Mouse (Mus musculus): ENCODE results near the gene Mamstr. TPM values are rescaled to one million over a fixed set of nuclear protein-coding genes. Genes with fewer than 3 reads are reported as not detected.

The Mamstr gene
- total RNA-seq, 2 experiments from 2014 or later = 105 to 131 TPM

DNA sequence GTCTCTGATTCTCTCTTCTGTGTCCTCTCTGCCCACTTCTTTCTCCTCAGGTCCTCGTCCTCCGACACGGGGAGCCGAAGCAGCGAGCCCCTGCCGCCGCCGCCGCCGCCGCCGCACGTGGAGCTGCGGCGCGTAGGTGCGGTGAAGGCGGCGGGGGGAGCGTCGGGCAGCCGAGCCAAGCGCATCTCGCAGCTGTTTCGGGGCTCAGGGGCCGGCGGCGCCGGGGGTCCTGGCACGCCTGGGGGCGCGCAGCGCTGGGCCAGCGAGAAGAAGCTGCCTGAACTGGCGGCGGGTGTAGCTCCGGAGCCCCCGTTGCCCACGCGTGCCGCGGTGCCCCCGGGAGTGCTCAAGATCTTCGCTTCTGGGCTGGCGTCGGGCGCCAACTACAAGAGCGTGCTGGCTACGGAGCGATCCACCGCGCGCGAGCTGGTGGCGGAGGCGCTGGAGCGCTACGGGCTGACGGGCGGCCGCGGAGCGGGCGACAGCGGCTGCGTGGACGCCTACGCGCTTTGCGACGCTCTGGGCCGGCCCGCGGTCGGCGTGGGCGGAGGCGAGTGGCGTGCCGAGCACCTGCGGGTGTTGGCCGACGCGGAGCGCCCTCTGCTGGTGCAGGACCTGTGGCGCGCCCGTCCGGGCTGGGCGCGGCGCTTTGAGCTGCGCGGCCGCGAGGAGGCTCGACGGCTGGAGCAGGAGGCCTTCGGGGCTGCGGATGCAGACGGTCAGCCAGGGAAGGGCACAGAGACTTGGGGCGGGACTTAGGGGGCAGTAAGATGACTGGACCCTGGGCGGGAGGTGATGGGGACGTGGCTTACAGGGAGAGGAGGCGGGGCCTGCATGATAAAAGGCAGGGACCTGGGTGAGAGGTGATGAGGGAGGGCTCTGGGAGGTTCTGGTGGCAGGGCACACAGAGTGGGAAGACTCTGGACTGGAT lies 11.1 kb upstream of the Mamstr start:
- peak; percentile 96 for DNase-seq

DNA sequence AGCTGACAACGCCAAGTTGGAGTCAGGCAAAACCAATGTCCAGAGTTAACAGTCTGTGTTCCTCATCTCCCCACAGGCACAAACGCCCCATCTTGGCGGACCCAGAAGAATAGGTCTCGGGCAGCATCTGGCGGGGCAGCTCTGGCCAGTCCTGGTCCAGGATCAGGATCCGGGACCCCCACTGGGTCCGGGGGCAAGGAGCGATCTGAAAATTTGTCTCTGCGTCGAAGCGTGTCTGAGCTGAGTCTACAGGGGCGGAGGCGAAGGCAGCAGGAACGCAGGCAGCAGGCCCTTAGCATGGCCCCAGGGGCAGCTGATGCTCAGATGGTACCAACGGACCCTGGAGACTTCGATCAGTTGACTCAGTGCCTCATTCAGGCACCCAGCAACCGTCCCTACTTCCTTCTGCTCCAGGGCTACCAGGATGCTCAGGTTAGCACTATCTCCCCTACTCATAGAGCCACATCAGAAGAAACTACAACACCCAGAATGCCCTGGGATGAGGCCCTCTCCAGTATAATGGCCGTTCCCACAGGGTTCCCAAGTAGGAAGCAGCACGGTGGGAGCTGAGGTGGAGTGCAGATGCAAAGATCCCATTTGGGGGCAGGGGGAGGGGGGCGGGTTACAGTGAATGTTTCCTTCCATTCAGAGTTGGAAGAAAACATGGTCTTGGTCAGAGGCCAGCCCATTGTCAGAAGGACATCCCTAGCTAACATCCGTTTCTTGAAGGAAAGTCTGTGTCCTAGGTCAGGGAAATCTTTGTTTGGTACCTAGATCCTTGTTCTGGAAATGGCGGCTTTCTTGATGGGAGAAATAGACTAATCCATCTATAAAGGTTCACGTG lies 9.5 kb upstream of the Mamstr start:
- no peak for DNase-seq

DNA sequence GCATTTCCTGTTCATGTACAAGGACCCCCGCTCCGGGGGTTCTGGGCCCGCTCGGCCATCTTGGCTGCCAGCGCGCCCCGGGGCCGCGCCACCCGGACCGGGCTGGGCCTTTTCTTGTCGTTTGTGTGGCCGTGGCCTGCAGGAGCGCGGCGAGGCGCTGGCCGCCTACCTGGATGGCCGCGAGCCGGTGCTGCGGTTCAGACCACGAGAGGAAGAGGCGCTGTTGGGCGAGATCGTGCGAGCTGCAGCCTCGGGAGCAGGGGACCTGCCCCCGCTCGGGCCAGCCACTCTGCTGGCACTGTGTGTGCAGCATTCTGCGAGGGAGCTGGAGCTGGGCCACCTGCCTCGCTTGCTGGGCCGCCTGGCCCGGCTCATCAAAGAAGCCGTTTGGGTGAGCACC lies 7.3 kb upstream of the Mamstr start:
- no peak for DNase-seq

DNA sequence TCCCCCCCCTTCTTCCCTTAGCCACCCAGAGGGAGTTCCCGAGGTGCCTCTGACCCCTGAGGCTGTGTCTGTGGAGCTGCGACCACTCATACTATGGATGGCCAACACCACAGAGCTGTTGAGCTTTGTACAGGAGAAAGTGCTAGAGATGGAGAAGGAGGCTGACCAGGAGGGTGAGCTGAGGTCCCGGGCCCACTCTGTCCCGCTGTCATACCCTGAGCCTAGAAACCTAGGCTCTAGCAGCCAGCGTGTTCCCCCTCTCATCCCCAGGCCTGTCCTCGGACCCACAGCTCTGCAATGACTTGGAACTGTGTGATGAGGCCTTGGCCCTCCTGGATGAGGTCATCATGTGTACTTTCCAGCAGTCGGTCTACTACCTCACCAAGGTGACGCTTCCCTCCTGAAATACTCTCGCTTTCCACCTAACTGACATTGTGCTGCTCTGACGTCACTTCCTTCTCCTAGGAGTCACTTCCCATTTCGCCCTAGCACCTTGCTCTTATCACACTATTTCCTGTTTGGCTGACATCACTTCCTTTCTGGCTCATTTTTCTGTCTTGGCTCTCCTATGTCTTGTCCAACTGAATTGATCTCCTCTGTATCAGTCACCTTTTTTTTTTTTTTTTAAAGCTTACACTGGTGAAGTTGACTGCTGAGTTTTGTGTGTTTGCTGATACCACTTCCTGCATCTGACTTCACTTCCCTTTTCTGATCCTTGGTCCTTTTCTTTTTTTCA lies 4.7 kb upstream of the Mamstr start:
- DNase-seq = no peak

DNA sequence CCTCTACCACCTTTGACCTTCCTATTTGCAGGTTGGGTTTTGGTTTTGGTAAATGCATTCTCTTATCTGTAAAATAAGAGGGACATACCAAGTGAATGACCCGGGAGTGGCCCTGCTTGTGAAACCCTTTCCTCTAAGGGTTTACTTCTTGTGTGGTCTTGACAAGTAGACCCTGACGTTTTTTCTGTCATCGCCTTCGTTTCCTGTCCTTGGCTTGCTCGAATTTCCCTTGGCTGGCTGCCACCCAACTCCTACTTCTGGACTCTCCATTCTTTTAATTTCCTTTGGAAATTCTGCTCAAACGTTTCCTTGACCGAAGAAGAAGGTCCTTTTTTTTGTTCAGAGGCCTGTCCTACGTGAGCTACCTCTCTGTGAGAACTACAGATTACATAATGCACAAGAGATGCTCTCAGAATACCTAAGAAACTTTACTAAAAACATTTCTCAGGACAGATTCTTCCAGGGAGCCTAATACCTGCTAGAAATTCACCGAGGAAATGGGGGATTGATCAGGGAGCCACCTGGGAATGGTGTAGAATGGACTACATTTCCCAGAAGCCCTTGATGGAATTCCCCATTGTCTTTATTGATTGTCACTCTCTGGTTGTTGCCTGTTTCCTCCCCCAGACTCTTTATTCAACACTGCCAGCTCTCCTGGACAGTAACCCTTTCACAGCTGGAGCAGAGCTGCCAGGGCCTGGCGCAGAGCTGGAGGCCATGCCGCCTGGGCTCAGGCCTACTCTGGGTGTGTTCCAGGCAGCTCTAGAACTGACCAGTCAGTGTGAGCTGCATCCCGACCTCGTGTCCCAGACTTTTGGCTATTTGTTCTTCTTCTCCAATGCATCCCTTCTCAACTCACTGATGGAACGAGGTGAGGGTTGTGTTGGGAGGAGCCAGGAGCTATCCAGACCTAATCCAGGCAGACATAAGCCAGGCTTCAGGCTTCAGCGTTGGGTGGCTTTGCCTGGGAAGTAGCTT lies 3.8 kb upstream of the Mamstr start:
- no peak for DNase-seq

DNA sequence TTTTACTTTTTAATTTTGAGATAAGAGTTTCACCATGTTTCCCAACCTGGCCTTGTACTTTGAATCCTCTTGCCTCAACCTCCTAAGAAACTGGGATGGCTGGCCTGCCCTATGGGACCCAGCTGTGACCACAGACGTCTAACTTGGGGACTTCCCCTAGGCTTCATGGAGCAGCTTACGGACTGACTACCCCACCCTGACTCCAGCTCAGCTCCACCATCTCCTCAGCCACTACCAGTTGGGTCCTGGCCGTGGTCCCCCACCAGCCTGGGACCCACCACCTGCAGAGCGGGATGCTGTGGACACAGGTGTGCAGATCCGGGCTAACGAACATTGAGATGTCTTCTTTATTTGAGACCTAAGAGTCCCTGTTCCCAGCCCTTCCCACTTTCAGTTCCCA lies 2.1 kb upstream of the Mamstr start:
- DNase-seq = no peak

DNA sequence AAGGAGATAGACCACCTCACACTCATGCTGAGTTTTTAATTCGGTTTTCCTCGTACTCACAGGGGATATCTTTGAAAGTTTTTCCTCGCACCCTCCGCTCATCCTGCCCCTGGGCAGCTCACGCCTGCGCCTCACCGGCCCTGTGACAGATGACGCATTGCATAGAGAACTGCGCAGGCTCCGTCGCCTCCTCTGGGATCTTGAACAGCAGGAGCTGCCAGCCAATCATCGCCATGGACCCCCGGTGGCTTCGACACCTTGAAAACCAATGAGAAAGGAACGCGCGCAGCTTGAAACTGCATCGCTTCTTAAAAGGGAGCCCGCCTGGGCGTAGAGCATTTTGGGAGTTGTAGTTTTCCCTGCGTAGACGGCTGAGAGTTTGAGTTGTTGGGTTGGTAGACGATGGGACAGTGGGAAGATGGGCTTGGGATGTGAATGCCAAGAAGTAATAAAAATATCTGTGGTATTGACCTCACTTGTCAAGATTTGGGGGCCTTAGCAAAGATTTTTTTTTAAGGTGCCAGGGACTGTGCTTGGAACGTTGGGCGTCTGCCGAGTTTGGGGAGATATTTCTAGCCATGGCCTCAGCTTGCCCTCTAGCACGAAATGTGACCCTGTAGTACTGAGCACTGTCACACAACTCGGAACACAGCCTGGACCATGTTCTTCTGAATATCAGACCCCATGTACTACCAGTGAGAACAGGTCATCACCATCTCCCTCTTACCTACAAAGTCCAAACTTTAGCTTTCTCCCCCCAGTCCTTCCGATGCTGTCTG lies 965 bp upstream of the Mamstr start:
- peak; percentile 91 for DNase-seq

DNA sequence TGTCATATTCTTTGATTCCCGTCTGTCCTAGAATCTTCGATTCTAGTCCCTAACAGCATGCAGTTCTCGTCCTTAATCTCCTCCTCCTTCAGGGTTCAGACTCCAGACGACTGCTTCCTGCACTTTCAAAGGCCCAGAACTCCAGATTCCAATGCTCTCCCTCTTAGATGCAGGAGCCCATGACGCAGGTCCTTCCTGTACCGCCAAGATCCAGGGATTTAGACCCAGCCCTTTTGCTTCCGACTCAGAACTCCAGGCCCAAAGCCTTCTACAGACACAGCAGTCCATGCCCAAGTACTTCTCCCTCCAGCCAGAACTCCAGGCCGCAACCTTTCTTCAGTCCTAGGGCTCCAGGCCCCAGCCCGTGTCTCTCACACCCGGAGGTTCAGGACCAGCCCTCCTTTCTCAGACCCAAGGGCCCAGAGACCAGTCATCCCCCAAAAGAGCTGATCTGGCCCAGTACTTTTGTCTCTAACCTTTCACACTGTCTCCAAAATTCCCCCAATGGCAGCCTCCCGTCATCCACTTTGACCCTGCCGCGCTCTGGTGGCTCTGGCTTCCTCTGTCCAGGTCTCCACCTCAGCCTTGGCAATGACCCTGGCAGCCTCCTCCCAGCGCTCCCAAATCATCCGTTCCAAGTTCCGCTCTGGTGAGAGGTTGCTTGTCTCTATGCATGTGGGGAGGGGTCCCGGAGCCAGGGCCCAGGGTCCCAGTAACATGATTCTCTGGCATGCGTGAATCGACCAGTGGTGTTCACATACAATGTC lies 597 bp downstream of the Mamstr start:
- DNase-seq = no peak

DNA sequence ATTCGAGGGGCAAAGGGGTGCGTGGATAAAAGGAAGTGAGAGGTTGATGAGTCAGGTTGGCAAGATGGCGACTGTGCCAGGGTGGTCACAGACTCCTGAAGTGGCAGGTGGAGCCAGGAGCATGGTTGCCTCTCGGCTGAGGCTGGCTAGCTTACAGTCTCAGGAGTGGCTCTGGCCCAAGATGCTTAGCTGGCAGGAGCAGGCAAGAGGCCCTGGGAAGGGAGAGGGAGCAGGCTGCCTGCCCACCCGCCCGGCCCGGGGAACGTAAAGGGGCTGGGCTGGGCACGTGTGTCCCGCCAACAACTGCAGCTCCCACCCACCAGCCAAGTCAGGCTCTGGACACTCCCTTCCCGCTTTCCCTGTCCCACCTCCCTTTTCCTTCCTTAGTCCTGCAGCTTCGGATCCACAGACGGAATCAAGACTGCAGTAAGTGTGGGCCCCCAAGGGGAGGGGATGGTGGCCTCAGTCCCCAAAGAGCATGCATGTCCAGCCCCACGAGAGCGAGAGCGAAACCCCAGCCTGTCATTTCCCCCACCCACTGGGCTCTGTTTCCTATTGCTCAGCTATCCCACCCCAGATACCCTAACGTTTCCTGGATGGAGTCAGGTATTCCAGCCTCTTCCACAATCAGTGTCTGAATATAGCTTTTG lies 1.7 kb downstream of the Mamstr start:
- peak; percentile 64 for DNase-seq

DNA sequence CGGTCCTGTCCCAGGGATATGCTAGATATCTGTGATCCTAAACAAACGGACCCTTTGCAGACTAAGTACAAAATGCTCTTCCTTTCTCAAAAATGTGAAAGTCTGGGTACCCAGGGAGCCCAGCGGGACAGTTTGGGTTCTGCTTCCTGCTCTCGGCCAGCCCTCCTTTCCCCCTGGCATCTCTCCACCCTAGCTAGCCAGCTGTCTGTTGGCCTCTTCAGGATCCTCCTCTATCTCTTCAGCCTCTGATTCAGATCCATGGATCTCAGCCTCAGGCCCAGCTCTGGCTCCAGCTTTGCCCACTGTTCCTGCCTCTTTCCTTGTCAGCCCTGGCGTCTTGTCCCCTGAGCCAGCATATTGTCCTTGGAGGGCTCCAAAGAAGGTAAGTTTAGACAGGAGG lies 2.3 kb downstream of the Mamstr start:
- DNase-seq = peak; percentile 51

DNA sequence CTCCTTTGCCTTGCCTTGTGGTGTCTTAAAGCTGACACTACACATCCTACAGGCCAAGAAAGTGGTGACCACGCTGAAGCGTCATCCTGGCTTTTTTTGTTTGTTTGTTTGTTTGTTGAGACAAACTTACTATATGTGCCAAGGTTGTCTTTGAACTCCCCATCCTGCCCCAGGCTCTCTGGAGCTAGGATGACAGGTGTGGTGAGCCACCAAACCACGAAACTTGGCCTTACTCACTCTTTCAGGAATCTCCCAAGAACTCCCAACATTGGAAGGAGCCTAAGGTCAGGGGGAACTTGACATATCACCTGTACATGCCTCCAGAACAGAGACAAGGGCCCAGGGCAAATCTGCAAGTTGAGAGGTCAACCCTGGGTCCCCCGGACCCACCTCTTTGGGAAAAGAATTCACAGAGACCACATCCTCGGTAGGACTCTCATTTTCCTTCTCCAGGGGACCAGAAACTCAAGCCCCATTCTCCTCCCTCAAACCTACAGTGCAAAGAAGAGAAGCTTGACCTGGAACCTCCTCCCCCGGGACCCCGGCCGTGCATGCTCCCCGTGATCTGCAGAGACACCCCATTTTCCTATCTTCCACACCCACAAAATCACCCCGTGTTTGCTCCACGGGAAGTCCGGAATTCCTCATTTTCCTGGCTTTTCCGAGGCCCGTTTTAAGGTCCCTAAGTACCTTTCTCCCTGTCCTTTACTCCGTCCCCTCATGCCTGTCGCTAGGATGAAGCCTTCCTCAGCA lies 2.9 kb downstream of the Mamstr start:
- no peak for DNase-seq

DNA sequence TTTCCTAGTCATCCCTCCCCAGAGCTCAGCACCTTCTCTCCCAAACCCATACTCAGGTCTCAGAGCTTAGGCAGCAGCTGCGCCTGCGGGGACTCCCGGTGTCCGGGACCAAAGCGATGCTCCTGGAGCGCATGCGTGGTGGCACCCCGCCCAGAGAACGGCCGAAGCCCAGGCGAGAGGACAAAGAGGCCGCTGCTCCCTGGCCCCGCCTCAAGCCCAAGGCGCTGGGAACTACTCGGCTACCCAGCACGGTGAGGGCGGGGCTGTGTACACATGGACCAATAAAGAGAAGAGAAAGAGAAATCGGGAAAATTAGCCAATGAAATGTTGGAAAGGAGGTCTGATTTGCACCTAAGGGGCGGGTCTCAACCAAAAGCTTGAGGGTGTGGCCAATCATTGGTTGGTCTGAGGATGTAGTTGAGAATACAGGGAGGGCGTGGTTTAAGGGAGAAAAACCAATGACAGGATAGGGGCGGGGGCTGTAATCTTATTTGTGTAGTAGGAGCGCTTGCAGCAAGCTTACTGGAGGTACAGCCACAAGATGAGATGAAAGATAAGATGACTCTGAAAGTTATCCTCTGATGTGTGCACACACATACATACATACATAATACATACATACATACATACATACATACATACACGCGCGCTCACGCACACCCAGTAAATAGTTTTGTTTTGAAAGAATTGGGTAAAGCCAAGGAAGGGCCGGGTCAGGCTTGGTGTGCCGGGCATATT lies 3.8 kb downstream of the Mamstr start:
- peak; percentile 97 for DNase-seq

DNA sequence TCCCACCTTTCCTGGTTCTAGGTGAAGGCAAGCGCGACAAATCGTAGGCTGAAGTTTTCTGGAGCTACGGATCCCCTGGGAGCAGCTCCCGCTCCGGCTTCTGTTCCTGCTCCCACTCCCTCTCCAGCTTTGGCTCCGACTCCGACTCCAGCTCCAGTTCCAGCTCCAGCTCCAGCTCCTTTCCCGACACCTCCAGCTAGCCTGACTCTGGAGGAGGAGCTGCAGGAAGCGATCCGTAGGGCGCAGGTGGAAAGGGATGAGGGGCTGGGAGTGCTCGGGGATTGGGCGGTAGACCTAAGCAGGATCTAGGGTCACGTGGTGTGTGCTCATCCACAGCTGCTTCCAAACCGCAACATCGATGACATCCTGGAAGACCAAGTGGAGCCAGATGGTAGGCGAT lies 4.4 kb downstream of the Mamstr start:
- peak; percentile 43 for DNase-seq

DNA sequence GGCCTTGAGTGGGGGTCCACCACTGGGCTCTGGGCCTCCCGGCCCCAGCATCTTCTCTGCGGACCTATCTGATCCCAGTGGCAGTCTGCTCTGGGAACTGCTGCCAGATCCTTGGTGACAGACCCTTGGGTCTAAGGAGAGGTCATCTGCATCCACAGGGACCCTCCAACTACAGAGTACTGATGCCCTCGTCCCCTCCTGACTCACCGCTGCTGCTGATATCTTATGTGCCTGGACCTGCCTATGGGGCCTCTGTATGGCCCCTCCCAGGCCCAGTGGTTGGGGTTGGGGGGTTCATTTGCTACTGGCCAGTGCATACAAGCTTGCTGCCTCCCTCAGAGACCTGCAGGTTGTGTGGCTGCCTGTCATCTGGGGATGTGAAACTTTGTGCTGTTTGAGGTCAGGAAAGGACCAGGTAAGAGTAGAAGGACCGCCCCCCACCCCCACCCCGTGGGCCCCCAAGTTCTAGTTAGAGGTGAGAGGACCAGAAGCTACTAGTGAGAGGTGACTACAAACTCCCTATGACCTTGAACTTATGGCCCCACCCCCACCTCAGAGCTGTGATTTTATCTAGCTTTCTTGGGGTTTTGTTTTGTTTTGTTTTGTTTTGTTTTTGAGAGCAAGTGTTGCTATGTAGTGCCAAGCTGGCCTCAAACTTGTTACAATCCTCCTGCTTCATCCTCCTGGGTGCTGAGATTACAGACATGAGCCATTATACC lies 5.3 kb downstream of the Mamstr start:
- no peak for DNase-seq

DNA sequence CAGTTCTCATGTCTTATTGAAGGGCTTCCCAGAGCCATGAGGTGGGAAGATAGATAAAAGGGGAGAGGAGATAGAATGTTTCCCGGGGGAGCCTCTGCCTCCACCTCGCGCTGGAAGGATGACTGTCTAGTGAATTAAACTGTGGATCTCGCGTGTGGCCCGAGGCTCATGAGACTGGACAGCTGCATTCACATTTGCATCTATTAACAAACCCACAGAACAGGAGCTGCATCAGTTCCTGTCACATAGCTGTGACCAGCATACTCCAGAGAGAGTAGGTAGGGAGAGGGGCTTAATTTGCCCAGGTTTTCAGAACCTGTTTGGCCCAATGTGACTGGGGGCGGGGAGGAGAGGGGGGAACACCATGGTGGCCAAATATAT lies 5.8 kb downstream of the Mamstr start:
- DNase-seq = no peak

DNA sequence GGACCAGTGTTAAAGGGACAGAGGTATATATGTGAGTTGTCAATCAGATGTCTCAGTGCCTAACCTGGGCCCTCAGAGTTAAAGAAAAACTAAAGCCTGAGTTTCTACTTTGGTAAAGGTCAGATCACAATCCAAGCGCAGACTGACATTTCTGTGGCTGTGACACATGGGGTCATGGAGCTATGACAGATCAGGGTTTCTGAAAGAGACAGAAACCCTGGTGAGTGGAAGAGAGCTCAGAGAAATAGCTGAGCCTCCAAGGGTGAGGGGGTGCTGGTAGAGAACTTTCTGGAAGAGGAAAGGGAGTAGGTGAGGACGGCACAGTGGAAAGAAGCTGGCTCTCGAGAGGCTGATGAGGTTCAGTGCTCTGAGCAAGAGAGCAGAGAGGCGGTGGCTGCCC lies 6.9 kb downstream of the Mamstr start:
- no peak for DNase-seq

DNA sequence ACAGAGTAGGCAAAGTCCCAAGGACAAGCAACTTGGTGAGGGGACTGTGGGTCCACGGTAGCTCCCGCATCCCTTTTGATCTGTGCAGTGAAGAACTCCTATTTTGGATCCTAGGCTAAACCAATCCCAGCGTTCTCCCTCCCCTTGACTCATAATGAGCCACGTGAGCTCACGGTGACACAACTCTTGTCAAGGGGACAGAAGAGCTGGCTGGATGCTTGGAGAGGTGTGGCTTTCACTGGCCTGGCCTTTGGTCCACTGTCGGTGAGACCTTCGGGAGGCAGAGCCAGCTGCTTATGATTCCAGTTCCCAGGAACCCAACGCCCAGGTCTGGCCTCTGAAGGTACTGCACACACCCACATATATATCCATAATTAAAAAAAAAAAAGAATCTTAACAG lies 9.6 kb downstream of the Mamstr start:
- peak; percentile 39 for DNase-seq
